Mouse (Mus musculus): ENCODE results near the gene Agpat1. TPM values are rescaled to one million over a fixed set of nuclear protein-coding genes. Genes with fewer than 3 reads are reported as not detected.

The Agpat1 gene
- total RNA-seq, 2 experiments from 2014 or later, result 81.6 to 87.7 TPM

GRCm38 (mm10) chr17:34585877-34586771 lies 17.9 kb upstream of the Agpat1 start:
- DNase-seq (ENCODE audit: low spot score), result no peak

GRCm38 (mm10) chr17:34586796-34587422 lies 17.2 kb upstream of the Agpat1 start:
- DNase-seq (ENCODE audit: low spot score), result peak; percentile 59

- peak; percentile 95 for DNase-seq (ENCODE audit: low spot score)
These were observed 16.6 kb upstream of the Agpat1 start for GRCm38 (mm10) chr17:34587423-34587811.

- no peak for DNase-seq (ENCODE audit: low spot score)
These were observed 16.2 kb upstream of the Agpat1 start for GRCm38 (mm10) chr17:34587814-34588213.

GRCm38 (mm10) chr17:34588767-34589166 lies 15.3 kb upstream of the Agpat1 start:
- DNase-seq (ENCODE audit: low spot score), result no peak

- DNase-seq (ENCODE audit: low spot score), result no peak
These were observed 14.9 kb upstream of the Agpat1 start for GRCm38 (mm10) chr17:34589206-34589605.

GRCm38 (mm10) chr17:34589681-34590101 lies 14.4 kb upstream of the Agpat1 start, which contains the start of gene Gpsm3:
TSS of gene Gpsm3 (plus strand) at chr17:34589806.
- peak; percentile 81 for DNase-seq (ENCODE audit: low spot score)

GRCm38 (mm10) chr17:34590154-34590987 lies 13.7 kb upstream of the Agpat1 start:
- DNase-seq (ENCODE audit: low spot score), result no peak

GRCm38 (mm10) chr17:34591029-34591993 lies 12.8 kb upstream of the Agpat1 start, which contains the start of gene Pbx2:
TSS of gene Pbx2 (plus strand) at chr17:34591266.
- no peak for DNase-seq (ENCODE audit: low spot score)

GRCm38 (mm10) chr17:34591994-34592375 lies 12.1 kb upstream of the Agpat1 start:
- DNase-seq (ENCODE audit: low spot score), result peak; percentile 87

- DNase-seq (ENCODE audit: low spot score), result no peak
These were observed 11.2 kb upstream of the Agpat1 start for GRCm38 (mm10) chr17:34592581-34593549.

- DNase-seq (ENCODE audit: low spot score), result no peak
These were observed 10.1 kb upstream of the Agpat1 start for GRCm38 (mm10) chr17:34593752-34594525.

GRCm38 (mm10) chr17:34596098-34596497 lies 8.0 kb upstream of the Agpat1 start:
- no peak for DNase-seq (ENCODE audit: low spot score)

- no peak for DNase-seq (ENCODE audit: low spot score)
These were observed 6.4 kb upstream of the Agpat1 start, which contains the start of gene Ager for GRCm38 (mm10) chr17:34597566-34598095. TSS of gene Ager (plus strand) at chr17:34597862.

GRCm38 (mm10) chr17:34599891-34600290 lies 4.2 kb upstream of the Agpat1 start:
- DNase-seq (ENCODE audit: low spot score), result no peak

- DNase-seq (ENCODE audit: low spot score), result no peak
These were observed 2.3 kb upstream of the Agpat1 start for GRCm38 (mm10) chr17:34601796-34602195.

GRCm38 (mm10) chr17:34603375-34604060 lies 544 bp upstream of the Agpat1 start, which contains the start of gene Rnf5:
TSS of gene Rnf5 (minus strand) at chr17:34603690.
- DNase-seq (ENCODE audit: low spot score), result peak; percentile 100

Measured in gastrocnemius, adult 18-20 months (tissue).